Comparison of ENCODE assay signal across 2 mouse cellular contexts in genomic region chr17:26175248-26175647, GRCm38 (mm10). TPM values are rescaled to one million over a fixed set of nuclear protein-coding genes. Genes with fewer than 3 reads are reported as not detected.
"Had no signal": no experiment of that assay in that cellular context is flagged by ENCODE, and none has a peak within 500 bp of the region (broad histone marks: within the 10 kb centered on the region; RNA-seq: fewer than 3 reads in every experiment).

No protein-coding gene starts in this region.

RNA-seq across cellular contexts. Expression of gene Pdia2, which starts 23.6 kb away (rescaled TPM):
- polyA plus RNA-seq: midbrain, embryonic 13.5 days; thymus, postnatal 0 days had no signal
